Mouse (Mus musculus): ENCODE results near the gene Ing5.
"Not testable (repeated sequence)": the region's sequence is repeated elsewhere in the genome, so short reads cannot be mapped to it uniquely, and the experiment has no call there.

Ing5 gene

GRCm38 (mm10) chr1:93803556-93804507 lies at the start of gene Ing5:
TSS of gene Ing5 (plus strand) at chr1:93803965.
- peak; percentile 81 for ATAC-seq (ENCODE audit: insufficient number of reproducible peaks, low FRiP score, low TSS enrichment)

GRCm38 (mm10) chr1:93754573-93755290 lies 49.0 kb upstream of the Ing5 start, which contains the start of gene Thap4:
TSS of gene Thap4 (minus strand) at chr1:93754864.
- peak; percentile 89 for ATAC-seq (ENCODE audit: insufficient number of reproducible peaks, low FRiP score, low TSS enrichment)

- ATAC-seq (ENCODE audit: insufficient number of reproducible peaks, low FRiP score, low TSS enrichment): no peak; the same call in 1 of the 2 replicates
These were observed 48.5 kb upstream of the Ing5 start for GRCm38 (mm10) chr1:93755291-93755610.

GRCm38 (mm10) chr1:93755618-93756017 lies 48.1 kb upstream of the Ing5 start:
- ATAC-seq (ENCODE audit: insufficient number of reproducible peaks, low FRiP score, low TSS enrichment): no peak

GRCm38 (mm10) chr1:93756154-93756553 lies 47.6 kb upstream of the Ing5 start:
- no peak for ATAC-seq (ENCODE audit: insufficient number of reproducible peaks, low FRiP score, low TSS enrichment)

GRCm38 (mm10) chr1:93760076-93760475 lies 43.7 kb upstream of the Ing5 start:
- no peak for ATAC-seq (ENCODE audit: insufficient number of reproducible peaks, low FRiP score, low TSS enrichment)

- ATAC-seq (ENCODE audit: insufficient number of reproducible peaks, low FRiP score, low TSS enrichment): not testable (repeated sequence)
These were observed 40.2 kb upstream of the Ing5 start for GRCm38 (mm10) chr1:93763531-93763930.

- ATAC-seq (ENCODE audit: insufficient number of reproducible peaks, low FRiP score, low TSS enrichment): no peak
These were observed 38.7 kb upstream of the Ing5 start for GRCm38 (mm10) chr1:93764871-93765591.

- no peak for ATAC-seq (ENCODE audit: insufficient number of reproducible peaks, low FRiP score, low TSS enrichment)
These were observed 36.2 kb upstream of the Ing5 start for GRCm38 (mm10) chr1:93767600-93767999.

GRCm38 (mm10) chr1:93769901-93770300 lies 33.9 kb upstream of the Ing5 start:
- no peak for ATAC-seq (ENCODE audit: insufficient number of reproducible peaks, low FRiP score, low TSS enrichment)

- ATAC-seq (ENCODE audit: insufficient number of reproducible peaks, low FRiP score, low TSS enrichment): no peak
These were observed 27.1 kb upstream of the Ing5 start for GRCm38 (mm10) chr1:93776686-93777085.

- no peak for ATAC-seq (ENCODE audit: insufficient number of reproducible peaks, low FRiP score, low TSS enrichment)
These were observed 16.9 kb upstream of the Ing5 start for GRCm38 (mm10) chr1:93786912-93787311.

GRCm38 (mm10) chr1:93794526-93794925 lies 9.2 kb upstream of the Ing5 start:
- no peak for ATAC-seq (ENCODE audit: insufficient number of reproducible peaks, low FRiP score, low TSS enrichment)

- no peak for ATAC-seq (ENCODE audit: insufficient number of reproducible peaks, low FRiP score, low TSS enrichment)
These were observed 7.9 kb upstream of the Ing5 start for GRCm38 (mm10) chr1:93795886-93796285.

- no peak for ATAC-seq (ENCODE audit: insufficient number of reproducible peaks, low FRiP score, low TSS enrichment)
These were observed 2.9 kb upstream of the Ing5 start for GRCm38 (mm10) chr1:93800670-93801503.

GRCm38 (mm10) chr1:93801741-93802238 lies 2.0 kb upstream of the Ing5 start, which contains the start of gene Dtymk:
TSS of gene Dtymk (minus strand) at chr1:93801934.
- peak; percentile 57 for ATAC-seq (ENCODE audit: insufficient number of reproducible peaks, low FRiP score, low TSS enrichment)

GRCm38 (mm10) chr1:93802771-93803170 lies 994 bp upstream of the Ing5 start:
- ATAC-seq (ENCODE audit: insufficient number of reproducible peaks, low FRiP score, low TSS enrichment): no peak

GRCm38 (mm10) chr1:93804818-93805217 lies 1.1 kb downstream of the Ing5 start:
- no peak for ATAC-seq (ENCODE audit: insufficient number of reproducible peaks, low FRiP score, low TSS enrichment)

- ATAC-seq (ENCODE audit: insufficient number of reproducible peaks, low FRiP score, low TSS enrichment): no peak
These were observed 1.6 kb downstream of the Ing5 start for GRCm38 (mm10) chr1:93805221-93805951.
